Mouse (Mus musculus): Measurements from ENCODE around the gene Ptpa. TPM values are rescaled to one million over a fixed set of nuclear protein-coding genes. Genes with fewer than 3 reads are reported as not detected.

Ptpa gene
- polyA plus RNA-seq, 1 experiment from 2014 or later, result 82.6 TPM

DNA sequence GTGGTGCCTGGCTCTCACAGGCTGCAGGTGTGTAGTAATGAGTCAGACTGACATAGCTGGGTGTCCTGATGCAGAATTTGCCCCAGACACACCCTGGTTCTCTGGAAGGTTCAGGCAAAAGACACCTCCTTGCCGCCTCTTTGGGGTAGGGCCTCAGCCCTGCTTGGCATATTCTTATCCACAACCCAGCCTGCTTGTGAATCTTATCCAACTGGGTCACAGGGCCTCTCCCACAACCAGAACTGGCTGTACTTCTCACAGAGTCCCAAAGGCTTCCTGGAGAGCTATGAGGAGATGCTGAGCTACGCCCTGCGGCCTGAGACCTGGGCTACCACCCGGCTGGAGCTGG lies 34.5 kb upstream of the Ptpa start:
- no peak overlapping the region for H3K4me2 ChIP-seq (replicated peaks; ENCODE audit: low read depth, low read length)
- H3K27me3 ChIP-seq (ENCODE audit: control insufficient read depth, insufficient read depth, low read length), result no peaks in the 10 kb centered on the region
- 92% methylated on average over 4 of the region's 4 CpGs for WGBS
- no peak overlapping the region for H3K9ac ChIP-seq (replicated peaks; ENCODE audit: low read depth, low read length)
- H3K27ac ChIP-seq (ENCODE audit: low read length), result no peak overlapping the region
- no peaks in the 10 kb centered on the region for H3K9me3 ChIP-seq (ENCODE audit: control insufficient read depth, low read depth, low read length)
- no peak overlapping the region for H3K4me3 ChIP-seq (ENCODE audit: low read depth, low read length)
- peaks cover 58% of the 10 kb centered on the region for H3K36me3 ChIP-seq (ENCODE audit: control insufficient read depth, insufficient read depth, low read length)
- H3K4me1 ChIP-seq (ENCODE audit: control insufficient read depth, insufficient read depth, low read length), result no peaks in the 10 kb centered on the region
- no peak for ATAC-seq (ENCODE audit: insufficient number of reproducible peaks, insufficient read depth, low FRiP score, low read depth)

DNA sequence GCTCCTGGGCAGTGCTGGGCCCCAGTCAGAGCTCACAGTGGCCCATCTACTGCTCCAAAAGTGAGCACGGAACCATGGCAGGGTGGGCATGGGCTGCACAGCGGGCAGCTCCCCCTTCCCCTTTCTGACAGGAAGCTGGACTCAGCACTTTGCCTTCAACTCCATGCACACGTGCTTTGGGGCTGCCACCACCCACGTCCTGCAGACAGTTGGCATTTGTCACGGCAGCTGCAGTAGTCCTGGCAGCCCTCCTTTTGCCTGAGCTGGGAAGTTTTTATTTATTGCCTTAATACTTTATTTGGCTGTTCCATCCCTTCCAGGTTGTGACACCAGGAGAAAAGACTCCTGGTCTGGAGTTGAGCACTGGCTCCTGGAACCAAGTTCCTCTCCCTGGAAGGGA lies 31.0 kb upstream of the Ptpa start:
- WGBS, result 81% methylated on average over 5 of the region's 5 CpGs
- Histone ChIP-seq H3K4me3 (ENCODE audit: low read depth, low read length) (no peak overlapping the region), H3K9ac (replicated peaks; ENCODE audit: low read depth, low read length) (no peak overlapping the region), H3K9me3 (ENCODE audit: control insufficient read depth, low read depth, low read length) (no peaks in the 10 kb centered on the region), H3K4me1 (ENCODE audit: control insufficient read depth, insufficient read depth, low read length) (no peaks in the 10 kb centered on the region), H3K27me3 (ENCODE audit: control insufficient read depth, insufficient read depth, low read length) (no peaks in the 10 kb centered on the region), H3K4me2 (replicated peaks; ENCODE audit: low read depth, low read length) (no peak overlapping the region), H3K27ac (ENCODE audit: low read length) (no peak overlapping the region), H3K36me3 (ENCODE audit: control insufficient read depth, insufficient read depth, low read length) (peaks cover 32% of the 10 kb centered on the region)
- no peak for ATAC-seq (ENCODE audit: insufficient number of reproducible peaks, insufficient read depth, low FRiP score, low read depth)

DNA sequence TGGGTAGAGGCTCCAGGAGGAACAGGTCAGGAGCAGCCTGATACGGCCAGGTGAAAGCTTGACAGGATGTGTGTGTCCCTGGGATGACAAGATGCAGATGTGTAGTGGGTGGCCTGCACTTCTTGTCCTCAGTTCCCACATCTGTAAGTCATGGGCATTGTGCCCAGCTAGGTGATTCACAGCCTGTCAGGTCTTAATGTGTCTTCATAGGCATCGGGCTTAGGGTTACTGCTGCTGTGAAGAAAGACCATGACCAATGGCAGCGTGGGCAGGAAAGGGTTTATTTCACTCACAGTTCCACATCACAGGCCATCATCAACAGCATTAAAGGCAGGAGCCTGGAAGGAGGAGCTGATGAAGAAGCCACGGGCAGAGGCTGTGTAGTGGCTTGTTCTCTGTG lies 30.2 kb upstream of the Ptpa start:
- H3K27ac ChIP-seq (ENCODE audit: low read length), result no peak overlapping the region
- H3K4me2 ChIP-seq (replicated peaks; ENCODE audit: low read depth, low read length), result no peak overlapping the region
- H3K9ac ChIP-seq (replicated peaks; ENCODE audit: low read depth, low read length), result no peak overlapping the region
- WGBS, result 88% methylated on average over 4 of the region's 4 CpGs
- no peak for ATAC-seq (ENCODE audit: insufficient number of reproducible peaks, insufficient read depth, low FRiP score, low read depth)
- no peaks in the 10 kb centered on the region for H3K4me1 ChIP-seq (ENCODE audit: control insufficient read depth, insufficient read depth, low read length)
- no peak overlapping the region for H3K4me3 ChIP-seq (ENCODE audit: low read depth, low read length)
- no peaks in the 10 kb centered on the region for H3K27me3 ChIP-seq (ENCODE audit: control insufficient read depth, insufficient read depth, low read length)
- no peaks in the 10 kb centered on the region for H3K9me3 ChIP-seq (ENCODE audit: control insufficient read depth, low read depth, low read length)
- peaks cover 29% of the 10 kb centered on the region for H3K36me3 ChIP-seq (ENCODE audit: control insufficient read depth, insufficient read depth, low read length)

DNA sequence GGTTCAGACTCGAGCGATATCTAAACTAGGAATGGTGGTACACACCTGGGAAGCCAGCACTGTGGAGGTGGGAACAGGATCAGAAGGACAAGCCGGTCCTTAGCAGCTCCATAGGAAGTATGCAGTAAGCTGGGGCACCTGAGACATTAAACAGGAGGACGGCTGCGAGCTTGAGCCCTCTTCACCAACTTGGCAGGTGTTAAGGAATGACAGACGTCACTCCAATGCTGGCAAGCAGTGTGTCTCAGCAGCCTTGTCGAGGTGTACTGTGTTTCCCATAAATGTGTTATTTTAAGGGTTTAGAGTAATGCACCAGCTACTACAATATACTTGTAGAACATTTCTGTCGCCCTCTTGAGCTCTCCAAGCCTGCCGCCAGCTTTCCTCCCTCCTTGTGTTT lies 28.9 kb upstream of the Ptpa start:
- peaks cover 17% of the 10 kb centered on the region for H3K36me3 ChIP-seq (ENCODE audit: control insufficient read depth, insufficient read depth, low read length)
- H3K27me3 ChIP-seq (ENCODE audit: control insufficient read depth, insufficient read depth, low read length), result no peaks in the 10 kb centered on the region
- WGBS, result 80% methylated on average over 9 of the region's 9 CpGs
- no peak overlapping the region for H3K4me3 ChIP-seq (ENCODE audit: low read depth, low read length)
- no peak overlapping the region for H3K4me2 ChIP-seq (replicated peaks; ENCODE audit: low read depth, low read length)
- no peaks in the 10 kb centered on the region for H3K4me1 ChIP-seq (ENCODE audit: control insufficient read depth, insufficient read depth, low read length)
- H3K9me3 ChIP-seq (ENCODE audit: control insufficient read depth, low read depth, low read length), result no peaks in the 10 kb centered on the region
- H3K9ac ChIP-seq (replicated peaks; ENCODE audit: low read depth, low read length), result no peak overlapping the region
- ATAC-seq (ENCODE audit: insufficient number of reproducible peaks, insufficient read depth, low FRiP score, low read depth), result no peak
- no peak overlapping the region for H3K27ac ChIP-seq (ENCODE audit: low read length)

DNA sequence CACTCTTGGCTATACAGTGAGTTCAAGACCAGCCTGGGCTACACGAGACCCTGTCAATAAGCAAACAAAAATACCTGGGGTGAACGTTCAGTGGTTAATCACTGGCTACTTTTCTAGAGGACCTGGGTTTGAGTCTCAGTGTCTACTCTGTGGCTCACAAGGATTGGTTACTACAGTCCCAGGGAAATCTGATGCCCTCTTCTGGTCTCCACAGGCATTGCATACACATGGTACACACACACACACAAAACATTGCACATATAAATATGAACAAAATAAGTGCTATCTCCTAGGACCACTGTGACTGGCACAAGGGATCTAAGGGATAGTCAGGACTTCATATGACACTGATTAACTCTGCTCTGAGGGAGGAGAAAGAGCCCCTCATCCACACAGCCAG lies 26.8 kb upstream of the Ptpa start:
- H3K4me3 ChIP-seq (ENCODE audit: low read depth, low read length), result no peak overlapping the region
- no peak overlapping the region for H3K27ac ChIP-seq (ENCODE audit: low read length)
- no peaks in the 10 kb centered on the region for H3K9me3 ChIP-seq (ENCODE audit: control insufficient read depth, low read depth, low read length)
- H3K36me3 ChIP-seq (ENCODE audit: control insufficient read depth, insufficient read depth, low read length), result peaks cover 2% of the 10 kb centered on the region; the same call in 1 of the 2 replicates
- no peak for ATAC-seq (ENCODE audit: insufficient number of reproducible peaks, insufficient read depth, low FRiP score, low read depth)
- H3K4me1 ChIP-seq (ENCODE audit: control insufficient read depth, insufficient read depth, low read length), result peaks cover 7% of the 10 kb centered on the region; the same call in 1 of the 2 replicates
- 87% methylated on average over 2 of the region's 2 CpGs for WGBS
- H3K27me3 ChIP-seq (ENCODE audit: control insufficient read depth, insufficient read depth, low read length), result no peaks in the 10 kb centered on the region
- no peak overlapping the region for H3K4me2 ChIP-seq (replicated peaks; ENCODE audit: low read depth, low read length)
- no peak overlapping the region for H3K9ac ChIP-seq (replicated peaks; ENCODE audit: low read depth, low read length)

DNA sequence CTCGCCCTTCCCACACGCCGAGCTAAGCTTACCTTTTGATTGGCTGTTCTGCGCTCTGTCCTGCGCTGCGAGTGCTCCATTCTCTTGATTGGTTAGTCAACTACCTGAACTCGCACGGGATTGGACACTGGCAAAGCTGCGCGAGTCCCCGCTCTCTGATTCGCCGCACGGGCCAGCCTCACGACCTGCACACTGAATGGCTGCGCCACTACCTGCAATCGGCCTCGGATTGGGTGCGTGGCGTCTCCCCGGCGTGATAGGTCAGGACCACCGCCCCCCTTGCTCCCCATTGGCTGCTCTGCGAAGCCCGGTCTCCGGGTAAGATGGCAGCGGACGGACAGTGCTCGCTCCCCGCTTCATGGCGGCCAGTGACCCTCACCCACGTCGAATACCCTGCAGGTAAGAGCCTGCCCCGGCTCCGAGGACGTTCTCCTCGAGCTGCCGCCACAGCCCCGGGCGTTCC lies 23.7 kb upstream of the Ptpa start, which contains the start of gene Dolpp1:
Gene Dolpp1, plus strand, starts transcription at position 141 of the 463 bp plus-strand sequence.
- peak; percentile 97 for ATAC-seq (ENCODE audit: insufficient number of reproducible peaks, insufficient read depth, low FRiP score, low read depth)
- no peaks in the 10 kb centered on the region for H3K9me3 ChIP-seq (ENCODE audit: control insufficient read depth, low read depth, low read length)
- WGBS, result under 1% methylated on average over 40 of the region's 40 CpGs

DNA sequence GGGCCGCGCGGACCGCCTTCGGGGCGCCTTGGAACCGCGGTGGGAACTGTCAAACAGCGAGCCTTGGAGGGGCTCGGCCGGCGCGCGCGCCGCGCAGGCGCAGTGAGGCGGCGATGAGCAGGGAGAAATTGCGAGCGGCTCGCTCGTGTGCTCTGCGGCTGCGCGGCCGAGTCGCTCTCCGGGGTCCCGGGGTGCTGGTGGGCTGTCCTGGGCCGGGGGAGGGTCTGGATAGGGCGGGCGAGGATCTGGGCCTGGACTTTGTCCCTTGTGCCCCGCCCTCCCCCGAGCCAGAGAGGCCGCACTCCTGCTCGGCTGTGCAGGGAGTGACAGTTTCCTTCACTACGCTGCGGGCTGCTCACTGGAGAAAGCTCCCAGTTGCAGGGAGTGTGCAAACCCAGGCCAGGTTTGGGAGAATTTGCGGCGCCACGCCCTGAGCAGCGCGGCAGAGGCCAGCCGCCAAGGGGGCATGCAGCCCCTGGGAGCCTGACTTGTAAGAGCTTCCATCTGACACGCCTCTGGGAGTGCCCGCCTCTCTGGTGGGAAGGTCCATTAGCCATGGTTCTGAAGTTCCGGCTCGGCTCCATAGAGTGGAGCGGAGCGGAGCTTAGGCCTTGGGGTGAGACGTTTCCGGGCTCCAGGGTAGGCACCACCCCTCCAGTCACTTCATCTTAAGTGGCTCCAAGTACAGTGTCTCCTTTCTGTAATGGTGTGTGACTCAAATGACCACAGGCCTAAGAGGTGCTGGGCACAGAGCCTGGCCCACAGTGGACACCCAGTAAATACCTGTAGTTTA lies 23.1 kb upstream of the Ptpa start:
- H3K36me3 ChIP-seq (ENCODE audit: control insufficient read depth, insufficient read depth, low read length), result peaks cover 12% of the 10 kb centered on the region
- H3K27me3 ChIP-seq (ENCODE audit: control insufficient read depth, insufficient read depth, low read length), result no peaks in the 10 kb centered on the region
- ATAC-seq (ENCODE audit: insufficient number of reproducible peaks, insufficient read depth, low FRiP score, low read depth), result peak; percentile 68
- H3K27ac ChIP-seq (ENCODE audit: low read length), result peak overlapping the region; percentile 88
- no peaks in the 10 kb centered on the region for H3K9me3 ChIP-seq (ENCODE audit: control insufficient read depth, low read depth, low read length)
- under 1% methylated on average over 53 of the region's 54 CpGs for WGBS
- H3K4me1 ChIP-seq (ENCODE audit: control insufficient read depth, insufficient read depth, low read length), result peaks cover 7% of the 10 kb centered on the region; the same call in 1 of the 2 replicates
- peak overlapping the region; percentile 65 for H3K9ac ChIP-seq (replicated peaks; ENCODE audit: low read depth, low read length)
- peak overlapping the region; percentile 76 for H3K4me3 ChIP-seq (ENCODE audit: low read depth, low read length)
- H3K4me2 ChIP-seq (replicated peaks; ENCODE audit: low read depth, low read length), result peak overlapping the region; percentile 78

More for the DNA sequence above, 23.7 kb upstream of the Ptpa start, which contains the start of gene Dolpp1:
- Histone ChIP-seq H3K4me1 (ENCODE audit: control insufficient read depth, insufficient read depth, low read length) (peaks cover 7% of the 10 kb centered on the region; the same call in 1 of the 2 replicates), H3K27me3 (ENCODE audit: control insufficient read depth, insufficient read depth, low read length) (no peaks in the 10 kb centered on the region), H3K4me3 (ENCODE audit: low read depth, low read length) (peak within 1 kb of the TSS; percentile 76), H3K4me2 (replicated peaks; ENCODE audit: low read depth, low read length) (peak within 1 kb of the TSS; percentile 78), H3K9ac (replicated peaks; ENCODE audit: low read depth, low read length) (peak within 1 kb of the TSS; percentile 65), H3K36me3 (ENCODE audit: control insufficient read depth, insufficient read depth, low read length) (peaks cover 6% of the 10 kb centered on the region; the same call in 1 of the 2 replicates), H3K27ac (ENCODE audit: low read length) (peak within 1 kb of the TSS; percentile 88)

DNA sequence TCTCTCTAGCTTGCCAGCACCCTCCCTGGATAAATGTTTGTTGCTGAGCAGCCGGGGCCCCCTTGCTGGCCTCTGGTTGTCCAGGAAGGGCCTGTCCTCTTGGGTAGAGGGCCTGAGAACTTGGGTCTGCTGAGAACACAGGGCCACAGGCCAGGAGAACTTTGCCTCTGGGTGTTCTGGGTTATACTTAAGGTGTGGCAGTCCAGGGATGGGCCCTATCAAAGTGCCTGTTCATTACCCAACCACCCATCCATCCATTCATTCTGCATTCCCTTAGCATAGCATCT lies 22.5 kb upstream of the Ptpa start:
- peaks cover 16% of the 10 kb centered on the region for H3K36me3 ChIP-seq (ENCODE audit: control insufficient read depth, insufficient read depth, low read length)
- no peaks in the 10 kb centered on the region for H3K27me3 ChIP-seq (ENCODE audit: control insufficient read depth, insufficient read depth, low read length)
- peak overlapping the region; percentile 78 for H3K4me2 ChIP-seq (replicated peaks; ENCODE audit: low read depth, low read length)
- peak overlapping the region; percentile 76 for H3K4me3 ChIP-seq (ENCODE audit: low read depth, low read length)
- no peaks in the 10 kb centered on the region for H3K9me3 ChIP-seq (ENCODE audit: control insufficient read depth, low read depth, low read length)
- H3K27ac ChIP-seq (ENCODE audit: low read length), result peak overlapping the region; percentile 88; the same call in 1 of the 2 replicates
- peak overlapping the region; percentile 65; the same call in 1 of the 2 replicates for H3K9ac ChIP-seq (replicated peaks; ENCODE audit: low read depth, low read length)
- peaks cover 7% of the 10 kb centered on the region; the same call in 1 of the 2 replicates for H3K4me1 ChIP-seq (ENCODE audit: control insufficient read depth, insufficient read depth, low read length)
- ATAC-seq (ENCODE audit: insufficient number of reproducible peaks, insufficient read depth, low FRiP score, low read depth), result no peak
- WGBS, result 44% methylated on average over 1 of the region's 1 CpGs
